ENCODE assay signal across 19 mouse cellular contexts in genomic region chr3:51803903-51804302, GRCm38 (mm10).
"Had no signal": no experiment of that assay in that cellular context is flagged by ENCODE, and none has a peak within 500 bp of the region (broad histone marks: within the 10 kb centered on the region; RNA-seq: fewer than 3 reads in every experiment).

No protein-coding gene starts in this region.

- H3K27ac ChIP-seq: lung, embryonic 15.5 days; macrophage; midbrain, embryonic 13.5 days; midbrain, embryonic 15.5 days; neural tube, embryonic 12.5 days had no signal

- H3K4me1 ChIP-seq: lung, embryonic 15.5 days had no signal

- H3K9me3 ChIP-seq: lung, embryonic 15.5 days; megakaryocyte, embryonic 14.5 days; midbrain, embryonic 13.5 days; midbrain, embryonic 15.5 days; neural tube, embryonic 12.5 days had no signal

- H3K4me2 ChIP-seq: lung, embryonic 15.5 days; midbrain, embryonic 11.5 days; midbrain, embryonic 13.5 days; midbrain, embryonic 15.5 days; neural tube, embryonic 12.5 days had no signal

- H3K9ac ChIP-seq: lung, embryonic 15.5 days; midbrain, embryonic 13.5 days; midbrain, embryonic 15.5 days; neural tube, embryonic 12.5 days had no signal

- H3K36me3 ChIP-seq: lung, embryonic 15.5 days; midbrain, embryonic 13.5 days; midbrain, embryonic 15.5 days; neural tube, embryonic 12.5 days had no signal

- DNase-seq: lung, adult 2 months; lung, postnatal 14 days; lung, postnatal 36 days; retina, postnatal 1 day; right cerebral cortex, adult 18-20 months; right cerebral cortex, postnatal 25 days; right cerebral cortex, postnatal 4 days; spleen, adult 18-20 months; thymus, adult 18-20 months; thymus, postnatal 14 days; thymus, postnatal 36 days had no signal

- H3K27me3 ChIP-seq: lung, embryonic 15.5 days; megakaryocyte, embryonic 14.5 days; midbrain, embryonic 13.5 days; midbrain, embryonic 15.5 days; neural tube, embryonic 12.5 days had no signal

- H3K4me3 ChIP-seq: lung, embryonic 15.5 days; megakaryocyte, embryonic 14.5 days; midbrain, embryonic 13.5 days; midbrain, embryonic 15.5 days; neural tube, embryonic 12.5 days had no signal

- ATAC-seq: lung, postnatal 0 days; midbrain, embryonic 13.5 days; midbrain, embryonic 15.5 days had no signal
